Mouse (Mus musculus) retina, postnatal 1 day (tissue): ENCODE measurements around the gene Tmem178b.

Experiments used
- DNase-seq: peaks from one replicate; pipeline ENCODE4 v3.0.0-alpha.2; 2012

Tmem178b gene

DNA sequence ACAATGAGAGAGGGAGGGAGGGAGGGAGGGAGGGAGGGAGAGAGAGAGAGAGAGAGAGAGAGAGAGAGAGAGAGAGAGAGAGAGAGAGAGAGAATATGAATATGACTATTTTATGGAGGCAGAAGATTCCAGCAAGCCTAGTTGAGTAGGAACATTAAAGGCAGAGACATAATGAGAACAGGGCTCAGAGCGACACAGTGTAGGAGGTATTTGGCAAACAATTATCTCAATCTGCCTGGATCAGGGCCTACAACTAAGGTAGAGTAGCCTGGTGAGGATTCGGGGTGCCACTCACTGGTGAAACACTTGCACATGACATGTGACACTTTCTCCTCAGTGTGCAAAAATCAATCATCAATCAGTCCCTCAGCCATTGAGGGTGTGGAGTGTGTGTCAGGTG, 225.4 kb downstream of the Tmem178b start:
- DNase-seq: no peak

DNA sequence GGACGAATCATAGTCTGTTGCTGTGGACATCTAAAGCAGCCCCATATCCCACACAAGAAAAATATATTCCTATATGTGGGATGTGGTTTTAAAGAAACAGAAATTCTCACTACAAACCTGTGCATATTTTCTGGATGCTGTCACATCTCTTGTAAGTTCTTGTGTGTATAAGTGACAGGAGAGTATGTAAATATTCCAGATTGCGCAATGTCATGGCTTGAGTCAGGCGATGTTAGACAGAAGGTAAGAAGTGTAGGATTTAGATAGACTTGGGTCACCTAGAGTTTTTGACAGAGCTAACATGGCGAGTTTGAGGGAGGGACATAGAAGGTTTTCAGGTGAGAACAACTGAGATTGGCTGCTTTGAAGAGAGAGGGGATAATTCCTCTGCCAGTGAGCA, 228.7 kb downstream of the Tmem178b start:
- no peak for DNase-seq

DNA sequence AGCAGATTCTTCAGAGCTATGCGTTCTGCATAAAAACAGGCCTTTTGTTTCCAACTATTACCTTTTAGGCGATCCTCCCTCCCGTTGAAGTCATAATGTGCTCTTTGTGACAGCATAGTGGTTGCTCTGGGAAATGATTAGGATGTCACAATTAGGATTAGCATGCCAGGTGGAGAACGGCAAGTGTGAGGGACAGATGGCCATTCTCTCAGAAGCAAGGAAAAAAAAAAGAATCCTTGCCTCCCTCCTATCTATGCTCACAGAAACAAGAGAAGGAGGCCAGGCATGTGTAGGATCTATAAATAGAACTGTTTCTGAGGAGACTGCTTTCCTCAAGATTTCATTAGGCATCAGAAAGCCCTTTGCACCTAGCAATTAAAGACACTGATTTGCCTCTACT, 229.8 kb downstream of the Tmem178b start:
- DNase-seq: peak; percentile 23

DNA sequence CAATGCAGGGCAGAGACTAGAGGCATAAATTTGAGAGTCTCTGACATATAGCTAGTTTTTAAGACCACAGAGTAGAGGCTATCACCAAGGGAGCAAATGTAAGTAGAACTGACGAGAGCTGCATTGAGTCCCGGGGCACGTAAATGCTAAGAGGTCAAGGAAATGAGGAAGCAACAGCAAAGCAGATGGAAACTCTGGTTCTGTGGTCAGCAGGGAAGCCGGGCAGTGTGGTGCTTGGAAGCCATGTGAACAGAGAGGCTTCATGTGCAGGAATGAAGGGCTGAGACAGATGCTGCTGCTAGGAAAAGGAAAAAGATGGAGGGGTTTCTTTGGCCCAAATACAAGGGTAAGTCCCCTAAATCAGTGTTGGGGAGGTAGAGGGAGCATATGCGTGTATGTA, 237.0 kb downstream of the Tmem178b start:
- DNase-seq: no peak

DNA sequence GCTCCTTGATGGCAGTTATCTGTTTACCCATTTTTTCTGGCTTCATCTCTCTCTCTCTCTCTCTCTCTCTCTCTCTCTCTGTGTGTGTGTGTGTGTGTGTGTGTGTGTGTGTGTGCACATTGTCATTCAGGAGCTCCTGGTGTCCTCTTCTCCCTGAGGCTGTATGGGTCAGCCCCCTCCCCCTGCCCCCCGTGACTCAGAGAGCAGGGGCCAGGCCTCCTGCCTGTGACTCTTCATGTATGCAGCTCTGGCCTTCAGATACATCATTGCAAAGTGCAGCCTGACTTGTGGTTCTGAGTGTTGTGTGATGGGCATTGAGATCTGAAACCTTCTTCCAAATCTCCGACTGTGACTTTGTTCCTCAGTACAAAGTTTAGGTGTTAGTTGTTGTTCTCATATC, 237.7 kb downstream of the Tmem178b start:
- no peak for DNase-seq

GRCm38 (mm10) chr6:40112488-40112887, 239.4 kb downstream of the Tmem178b start:
- no peak for DNase-seq

DNA sequence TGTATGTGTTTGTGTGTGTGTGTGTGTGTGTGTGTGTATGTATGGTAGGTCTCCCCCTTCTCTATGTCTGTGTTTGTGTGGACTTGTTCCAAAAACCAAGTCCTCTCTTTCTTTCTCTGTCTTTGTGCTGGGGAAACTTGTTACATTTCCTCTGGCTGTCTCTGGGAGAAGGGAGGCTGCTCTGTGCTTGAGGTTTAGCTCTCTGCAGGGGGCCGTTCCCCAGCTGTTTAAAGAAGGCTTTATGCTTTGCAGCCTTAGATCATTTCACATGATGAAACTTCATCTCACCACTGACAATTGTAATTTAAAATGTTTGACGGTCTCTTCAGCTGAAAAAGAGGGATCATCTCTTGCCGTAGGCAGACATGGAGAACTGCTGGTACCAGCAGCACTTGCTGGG, 243.2 kb downstream of the Tmem178b start:
- no peak for DNase-seq

DNA sequence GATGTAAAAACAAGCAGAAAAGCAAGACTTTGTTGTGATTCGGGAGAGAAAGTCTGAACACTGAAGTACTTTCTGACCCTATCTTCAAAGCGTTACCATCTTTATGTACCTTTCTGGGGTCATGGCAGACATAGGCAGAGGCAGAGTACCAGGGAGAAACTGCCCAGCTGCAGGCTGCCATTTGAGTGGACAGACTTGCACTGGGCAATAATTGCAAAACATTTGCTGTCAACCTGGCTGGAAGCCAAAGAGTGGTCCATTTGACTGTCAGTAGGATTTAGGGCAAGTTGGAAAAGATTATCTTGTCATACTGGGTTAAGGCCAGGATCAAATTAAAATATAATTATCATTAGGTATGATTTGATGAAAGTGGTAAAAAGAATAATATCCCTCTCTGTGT, 247.1 kb downstream of the Tmem178b start:
- DNase-seq: peak; percentile 79

- no peak for DNase-seq
These were observed 248.4 kb downstream of the Tmem178b start for GRCm38 (mm10) chr6:40121494-40121893.

- DNase-seq: peak; percentile 45
These were observed 250.1 kb downstream of the Tmem178b start for GRCm38 (mm10) chr6:40123070-40123690.

GRCm38 (mm10) chr6:40123960-40124359, 250.9 kb downstream of the Tmem178b start:
- no peak for DNase-seq

DNA sequence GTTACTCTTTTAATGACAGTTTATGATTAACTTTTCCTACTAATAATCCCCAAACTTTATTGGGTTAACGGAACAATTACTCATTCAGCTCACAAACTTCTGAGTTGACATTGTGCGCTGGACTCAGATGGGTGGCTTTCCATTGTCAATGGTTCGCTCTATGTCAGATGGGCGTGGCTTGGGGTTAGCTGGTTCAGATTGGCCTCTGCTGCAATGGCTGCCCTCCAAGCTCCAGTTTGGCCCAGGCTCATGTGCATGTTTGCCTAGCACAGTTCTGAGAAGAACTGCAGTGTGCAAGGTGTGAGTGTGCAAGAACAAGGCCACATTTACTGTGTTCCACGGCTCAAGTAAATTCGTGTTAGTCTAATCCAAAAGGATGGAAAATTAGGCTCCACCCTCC, 255.6 kb downstream of the Tmem178b start:
- no peak for DNase-seq

DNA sequence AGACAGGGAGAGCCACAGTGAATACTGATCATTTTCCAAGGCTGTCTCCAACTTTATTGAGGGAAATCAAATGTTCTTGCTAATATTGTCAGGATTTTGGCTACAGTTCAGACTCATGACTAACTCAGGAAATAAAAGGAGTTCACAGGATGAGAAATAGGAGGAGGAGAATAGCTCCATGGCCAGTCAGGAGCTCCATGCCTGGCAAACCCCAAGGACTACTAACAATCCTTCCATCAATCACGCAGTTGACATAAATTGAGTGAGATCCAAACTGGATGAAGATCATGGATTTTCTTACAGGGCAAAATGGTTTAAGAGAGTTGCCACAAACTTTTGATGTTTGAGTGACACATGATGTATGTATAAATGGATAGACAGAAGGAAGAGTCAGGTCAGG, 258.9 kb downstream of the Tmem178b start:
- DNase-seq: no peak

DNA sequence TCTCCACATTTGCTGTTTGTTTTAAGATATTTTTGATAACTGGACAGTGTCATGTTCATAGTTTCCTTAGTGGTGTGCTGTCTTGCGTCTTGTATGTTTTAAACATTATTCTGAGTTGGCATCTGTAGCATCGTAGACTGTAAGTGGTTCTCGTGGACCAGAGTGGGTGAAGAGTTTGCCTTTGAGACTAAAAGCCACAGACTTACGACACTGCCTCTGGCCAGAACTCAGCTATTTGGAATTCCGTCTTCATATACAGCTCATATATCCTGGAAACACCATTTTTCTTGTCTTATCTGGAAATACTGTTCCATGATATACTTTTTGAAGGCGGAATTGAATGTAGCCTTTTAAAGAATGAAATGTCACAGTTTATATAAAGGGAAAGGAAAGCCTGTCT, 260.4 kb downstream of the Tmem178b start:
- no peak for DNase-seq

- DNase-seq: no peak
These were observed 262.6 kb downstream of the Tmem178b start for GRCm38 (mm10) chr6:40135716-40136115.

GRCm38 (mm10) chr6:40137346-40137745, 264.3 kb downstream of the Tmem178b start:
- DNase-seq: peak; percentile 84

- DNase-seq: peak; percentile 33
These were observed 264.9 kb downstream of the Tmem178b start for GRCm38 (mm10) chr6:40137831-40138520.

DNA sequence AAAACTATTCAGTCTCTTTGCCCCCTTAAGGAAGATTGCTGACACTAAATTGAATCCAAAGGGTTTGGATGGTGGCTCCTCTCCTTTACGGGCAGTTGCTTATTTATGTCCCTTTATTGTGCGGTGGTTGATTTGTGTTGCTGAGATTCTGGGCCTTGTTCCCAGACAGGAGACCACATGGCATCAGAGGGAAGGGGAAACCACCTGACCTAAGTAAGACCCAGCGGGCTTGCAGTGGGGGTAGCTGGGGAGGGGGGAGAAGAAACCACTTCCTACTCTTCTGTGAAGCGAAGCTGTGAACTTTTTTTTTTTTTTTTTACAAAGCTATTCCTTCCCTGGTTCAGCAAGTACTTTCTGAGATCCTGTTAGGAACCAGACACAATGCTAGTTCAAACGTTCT, 269.5 kb downstream of the Tmem178b start:
- DNase-seq: no peak

- DNase-seq: no peak
These were observed 271.3 kb downstream of the Tmem178b start for GRCm38 (mm10) chr6:40144371-40144770.

DNA sequence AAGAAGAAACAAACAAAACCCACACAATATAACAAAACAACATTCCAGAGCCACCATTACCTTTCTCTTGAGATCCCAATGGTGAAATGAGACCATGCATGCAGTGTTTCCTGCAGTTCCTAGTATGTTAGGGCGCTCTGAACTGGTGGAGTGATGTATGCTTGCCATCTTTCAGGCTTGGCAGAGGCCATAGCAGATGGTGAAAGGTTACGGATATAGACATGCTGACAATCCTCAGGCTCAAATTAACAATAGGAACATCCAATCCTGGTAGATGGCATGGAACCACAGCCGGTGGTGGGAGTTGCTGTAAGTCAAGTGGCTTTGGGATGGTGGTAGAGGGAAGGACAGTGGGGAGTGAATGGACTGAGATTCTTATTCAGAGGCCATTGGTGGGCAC, 272.5 kb downstream of the Tmem178b start:
- no peak for DNase-seq

GRCm38 (mm10) chr6:40152241-40152640, 279.2 kb downstream of the Tmem178b start:
- no peak for DNase-seq

DNA sequence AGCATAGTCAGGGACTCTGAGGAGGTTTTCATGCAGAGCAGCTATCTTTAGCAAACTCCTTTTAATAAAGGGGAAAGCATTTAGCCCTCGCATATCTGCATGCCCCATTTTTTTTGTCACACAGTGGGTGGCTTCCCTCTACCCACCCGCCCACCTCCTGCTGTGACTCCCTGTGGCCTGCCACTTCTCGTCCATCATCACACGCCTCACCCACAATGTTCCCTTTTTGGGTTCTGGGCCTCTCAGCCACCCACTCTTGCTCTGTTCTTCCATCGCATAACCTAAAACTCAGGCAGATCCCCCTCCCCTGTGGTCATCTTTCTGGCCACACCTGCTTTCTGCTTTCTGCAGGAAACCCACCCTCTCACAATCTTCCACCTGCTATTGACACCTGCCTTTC, 288.3 kb downstream of the Tmem178b start:
- no peak for DNase-seq

DNA sequence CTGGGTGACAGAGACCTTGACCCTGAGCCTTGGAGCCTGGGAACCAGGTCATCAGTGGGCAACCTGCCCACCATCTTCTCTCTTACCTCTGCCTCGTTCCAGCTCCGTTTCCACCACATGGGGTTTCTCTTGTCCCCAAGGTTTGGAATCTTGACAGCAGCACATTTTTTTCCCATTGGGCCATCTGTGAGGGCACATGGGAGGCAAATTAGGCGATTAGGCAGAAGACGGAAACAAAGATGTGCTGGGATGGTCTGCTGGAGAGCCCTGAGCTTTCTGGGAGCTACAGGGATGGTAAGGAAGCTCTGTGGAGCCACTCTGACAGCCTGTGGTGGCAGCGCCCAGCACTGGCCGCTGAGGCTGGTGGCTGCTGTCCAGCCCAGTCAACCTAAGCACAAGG, 300.5 kb downstream of the Tmem178b start:
- DNase-seq: no peak

DNA sequence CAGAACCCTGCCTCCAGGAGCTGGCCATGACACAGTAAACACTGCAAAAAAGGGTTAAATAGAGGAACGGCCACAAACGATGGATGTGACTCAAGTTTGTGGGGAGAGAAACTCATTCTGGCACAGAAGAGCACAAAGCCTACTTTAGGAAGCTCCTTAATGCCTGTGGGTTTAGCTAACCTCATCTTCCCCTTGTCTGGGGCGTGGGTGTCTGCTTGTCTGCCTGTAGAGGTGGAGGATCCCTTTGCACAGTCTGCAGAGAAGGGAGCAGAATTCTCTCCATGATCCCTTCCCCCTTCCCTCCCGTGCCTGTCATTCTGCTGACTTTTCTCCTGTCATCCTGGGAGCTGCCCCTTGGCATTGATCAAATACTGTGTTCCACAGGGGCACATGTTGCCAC, 304.8 kb downstream of the Tmem178b start:
- no peak for DNase-seq

GRCm38 (mm10) chr6:40180551-40180950, 307.5 kb downstream of the Tmem178b start:
- no peak for DNase-seq
